Mouse (Mus musculus): ENCODE data around the gene Cdh26. TPM values are rescaled to one million over a fixed set of nuclear protein-coding genes. Genes with fewer than 3 reads are reported as not detected.

Gene Cdh26
- polyA plus RNA-seq, 1 experiment from 2014 or later = 0.43 TPM

GRCm38 (mm10) chr2:178519321-178519720 lies 89.0 kb downstream of the Cdh26 start:
- Histone ChIP-seq H3K9ac (no peak overlapping the region), H3K36me3 (no peaks in the 10 kb centered on the region), H3K4me2 (replicated peaks) (no peak overlapping the region), H3K4me3 (replicated peaks) (no peak overlapping the region), H3K27me3 (replicated peaks) (no peaks in the 10 kb centered on the region), H3K27ac (no peak overlapping the region), H3K9me3 (no peaks in the 10 kb centered on the region), H3K4me1 (replicated peaks) (0 out of 2 replicates have a peak, but pooled peaks cover 3% of the 10 kb centered on the region)
- 88% methylated on average over 4 of the region's 4 CpGs for WGBS
- ATAC-seq = no peak

GRCm38 (mm10) chr2:178520216-178520615 lies 89.9 kb downstream of the Cdh26 start:
- H3K9me3 ChIP-seq = no peaks in the 10 kb centered on the region
- H3K4me1 ChIP-seq (replicated peaks) = 0 out of 2 replicates have a peak, but pooled peaks cover 3% of the 10 kb centered on the region
- H3K27me3 ChIP-seq (replicated peaks) = no peaks in the 10 kb centered on the region
- no peaks in the 10 kb centered on the region for H3K36me3 ChIP-seq
- 35% methylated on average over 2 of the region's 2 CpGs for WGBS
- no peak overlapping the region for H3K4me2 ChIP-seq (replicated peaks)
- no peak overlapping the region for H3K27ac ChIP-seq
- ATAC-seq = no peak
- no peak overlapping the region for H3K9ac ChIP-seq
- no peak overlapping the region for H3K4me3 ChIP-seq (replicated peaks)

DNA sequence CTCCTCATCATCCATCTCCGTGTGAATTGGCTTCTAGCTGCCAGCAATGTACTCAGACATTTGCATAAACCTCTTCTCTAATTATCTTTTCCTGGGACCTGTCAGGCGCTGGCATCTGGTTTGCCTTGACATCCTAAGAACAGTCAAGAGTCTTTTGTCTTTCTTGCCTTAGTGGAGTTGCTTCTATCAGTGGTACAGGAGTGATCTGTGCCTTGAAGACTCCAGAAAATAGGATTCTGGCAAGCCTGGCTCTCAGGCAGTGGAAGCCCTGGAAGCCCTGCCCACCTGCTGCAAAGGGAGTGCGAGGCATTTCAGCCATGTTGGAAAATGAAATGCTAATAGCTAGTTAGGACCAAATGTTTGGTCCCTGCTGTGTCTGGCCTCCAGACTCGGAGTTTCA lies 92.0 kb downstream of the Cdh26 start:
- ATAC-seq = no peak
- H3K9me3 ChIP-seq = no peaks in the 10 kb centered on the region
- H3K4me2 ChIP-seq (replicated peaks) = no peak overlapping the region
- H3K4me3 ChIP-seq (replicated peaks) = no peak overlapping the region
- H3K27ac ChIP-seq = no peak overlapping the region
- H3K9ac ChIP-seq = no peak overlapping the region
- 56% methylated on average over 4 of the region's 4 CpGs for WGBS
- no peaks in the 10 kb centered on the region for H3K36me3 ChIP-seq
- H3K27me3 ChIP-seq (replicated peaks) = no peaks in the 10 kb centered on the region
- H3K4me1 ChIP-seq (replicated peaks) = no peaks in the 10 kb centered on the region

- Histone ChIP-seq H3K4me3 (replicated peaks) (no peak overlapping the region), H3K4me2 (replicated peaks) (no peak overlapping the region), H3K27ac (no peak overlapping the region), H3K9ac (no peak overlapping the region), H3K27me3 (replicated peaks) (no peaks in the 10 kb centered on the region), H3K4me1 (replicated peaks) (no peaks in the 10 kb centered on the region), H3K9me3 (no peaks in the 10 kb centered on the region), H3K36me3 (no peaks in the 10 kb centered on the region)
- 100% methylated on average over 1 of the region's 1 CpGs for WGBS
- ATAC-seq = no peak
These were observed 92.5 kb downstream of the Cdh26 start for GRCm38 (mm10) chr2:178522786-178523185.

DNA sequence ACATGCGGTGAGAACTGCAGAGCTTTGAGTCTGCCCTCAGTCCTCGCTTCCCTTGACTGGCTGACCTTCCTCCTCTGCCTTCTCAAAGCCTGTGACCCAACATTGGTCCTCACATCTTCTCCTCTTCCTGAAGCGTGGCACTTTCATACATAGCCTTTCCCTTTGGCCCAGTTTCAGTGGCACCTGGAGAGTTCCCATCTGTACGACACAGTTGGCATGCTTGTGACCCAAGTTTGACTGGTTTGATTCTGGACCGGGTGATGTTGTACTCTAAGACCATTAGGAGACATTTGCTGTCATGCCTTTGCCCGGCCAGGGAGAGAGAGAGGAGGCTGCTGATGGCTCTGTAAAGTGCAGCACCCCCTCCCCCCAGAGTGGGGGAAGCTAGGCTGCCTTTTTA lies 96.4 kb downstream of the Cdh26 start:
- Histone ChIP-seq H3K9me3 (no peaks in the 10 kb centered on the region), H3K27ac (no peak overlapping the region), H3K4me1 (replicated peaks) (no peaks in the 10 kb centered on the region), H3K4me2 (replicated peaks) (no peak overlapping the region), H3K27me3 (replicated peaks) (no peaks in the 10 kb centered on the region), H3K36me3 (no peaks in the 10 kb centered on the region), H3K9ac (no peak overlapping the region), H3K4me3 (replicated peaks) (no peak overlapping the region)
- ATAC-seq = no peak
- WGBS = 82% methylated on average over 6 of the region's 6 CpGs

DNA sequence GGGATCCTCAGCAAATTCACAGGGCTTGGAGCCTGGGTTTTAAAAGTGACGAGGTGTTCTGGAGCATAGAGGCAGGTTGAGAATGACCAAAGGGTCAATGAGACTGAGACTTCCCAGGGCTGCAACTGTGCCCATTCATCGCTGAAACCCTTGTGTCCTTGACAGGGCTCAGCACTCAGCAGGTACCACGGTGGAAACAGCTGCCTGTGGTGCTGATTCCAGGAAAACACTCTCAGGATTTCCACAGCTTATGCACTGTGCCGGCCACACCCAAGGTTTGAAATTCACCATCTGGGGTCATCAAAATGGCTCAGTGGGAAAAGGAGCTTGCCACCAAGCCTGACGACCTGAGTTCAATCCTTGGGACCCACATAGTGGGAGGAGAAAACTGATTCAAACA lies 100.9 kb downstream of the Cdh26 start:
- Histone ChIP-seq H3K27ac (no peak overlapping the region), H3K4me2 (replicated peaks) (no peak overlapping the region), H3K9me3 (no peaks in the 10 kb centered on the region), H3K4me1 (replicated peaks) (no peaks in the 10 kb centered on the region), H3K9ac (no peak overlapping the region), H3K36me3 (no peaks in the 10 kb centered on the region), H3K4me3 (replicated peaks) (no peak overlapping the region), H3K27me3 (replicated peaks) (no peaks in the 10 kb centered on the region)
- WGBS = 62% methylated on average over 5 of the region's 5 CpGs
- ATAC-seq = no peak

DNA sequence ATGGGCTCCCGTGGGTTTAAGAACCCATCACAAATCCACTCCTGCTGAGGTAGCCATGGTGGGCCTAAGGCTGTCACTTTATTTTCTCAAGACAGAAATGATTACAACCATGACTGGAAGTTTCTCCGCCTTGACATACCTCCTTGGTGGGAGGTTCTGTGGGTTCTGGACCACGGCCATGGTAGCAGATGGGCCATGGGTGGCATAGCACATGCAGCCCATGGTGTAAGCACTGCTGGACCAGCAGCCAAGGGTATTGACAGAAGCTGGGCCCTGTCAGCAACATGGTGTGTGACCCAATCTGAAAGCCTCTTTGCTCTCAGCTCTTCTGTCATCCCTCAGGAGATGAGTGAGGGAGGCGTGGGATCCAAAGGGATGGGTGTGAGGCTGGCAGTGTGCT lies 106.2 kb downstream of the Cdh26 start:
- no peak overlapping the region for H3K4me3 ChIP-seq (replicated peaks)
- no peaks in the 10 kb centered on the region for H3K36me3 ChIP-seq
- H3K9ac ChIP-seq = no peak overlapping the region
- H3K27ac ChIP-seq = no peak overlapping the region
- no peaks in the 10 kb centered on the region for H3K4me1 ChIP-seq (replicated peaks)
- H3K9me3 ChIP-seq = no peaks in the 10 kb centered on the region
- 86% methylated on average over 4 of the region's 4 CpGs for WGBS
- ATAC-seq = no peak
- H3K4me2 ChIP-seq (replicated peaks) = no peak overlapping the region
- H3K27me3 ChIP-seq (replicated peaks) = no peaks in the 10 kb centered on the region

Other genes with a start within 250 kb of the Cdh26 start
- 0.05 and 0.18 TPM in 2 replicates for gene Sycp2, start 22.8 kb upstream of the Cdh26 start, polyA plus RNA-seq (2015; fragmentation: Nextera tagmentation; extraction: Ambion mirVana)
- 5.0 and 5.6 TPM in 2 replicates for gene Ppp1r3d, start 16.1 kb upstream of the Cdh26 start, polyA plus RNA-seq (2015; fragmentation: Nextera tagmentation; extraction: Ambion mirVana)
- 4.3 and 5.4 TPM in 2 replicates for gene Fam217b, start 16.0 kb upstream of the Cdh26 start, polyA plus RNA-seq (2015; fragmentation: Nextera tagmentation; extraction: Ambion mirVana)